Mouse (Mus musculus): ENCODE measurements at regions not wholly inside any gene's neighbourhood (a gene's known extent, or its start where the extent isn't known, plus 50 kb on each side); places are given as distances from the start of the nearest gene placed in this dataset.

DNA sequence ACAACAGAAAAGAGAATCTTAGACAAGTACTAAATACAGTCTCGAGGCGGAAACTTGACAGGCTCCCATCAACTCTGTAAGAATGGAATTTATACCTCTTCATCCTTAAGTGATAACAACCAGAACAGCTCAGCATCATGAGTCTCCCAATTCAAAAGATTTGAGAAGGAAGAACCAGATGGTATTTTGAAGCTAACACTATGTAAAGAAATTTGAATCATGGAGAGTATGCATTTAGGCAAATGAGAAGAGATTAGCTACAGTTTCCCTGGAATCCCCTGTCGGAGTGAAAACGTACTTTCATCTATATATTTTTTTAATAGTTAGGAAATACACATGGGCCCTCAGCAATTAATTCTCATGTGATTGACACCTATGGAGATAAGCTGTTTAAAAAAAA, 140.9 kb downstream of the Nrip1 start:
- DNase-seq (ENCODE audit: low spot score), result no peak

DNA sequence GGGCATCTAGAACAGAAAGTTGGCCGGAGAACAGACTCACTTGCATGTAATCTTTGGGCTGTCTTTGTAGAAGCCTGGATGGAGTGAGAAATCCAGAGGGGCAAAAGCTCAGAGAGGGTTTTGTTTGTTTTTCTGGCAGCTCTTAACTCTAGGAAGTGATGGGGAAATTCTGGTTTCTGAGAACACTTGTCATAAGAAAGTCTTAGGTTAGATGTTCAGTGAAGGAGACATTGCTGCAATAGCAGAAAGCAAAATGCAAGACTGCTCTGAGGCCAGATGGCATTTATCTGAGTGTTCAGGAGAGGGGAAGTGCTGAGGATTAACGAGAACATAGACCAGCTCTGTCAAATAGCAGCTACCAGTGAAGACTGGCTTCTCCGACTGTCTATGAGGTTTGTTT, 141.5 kb downstream of the Nrip1 start:
- DNase-seq (ENCODE audit: low spot score), result no peak

DNA sequence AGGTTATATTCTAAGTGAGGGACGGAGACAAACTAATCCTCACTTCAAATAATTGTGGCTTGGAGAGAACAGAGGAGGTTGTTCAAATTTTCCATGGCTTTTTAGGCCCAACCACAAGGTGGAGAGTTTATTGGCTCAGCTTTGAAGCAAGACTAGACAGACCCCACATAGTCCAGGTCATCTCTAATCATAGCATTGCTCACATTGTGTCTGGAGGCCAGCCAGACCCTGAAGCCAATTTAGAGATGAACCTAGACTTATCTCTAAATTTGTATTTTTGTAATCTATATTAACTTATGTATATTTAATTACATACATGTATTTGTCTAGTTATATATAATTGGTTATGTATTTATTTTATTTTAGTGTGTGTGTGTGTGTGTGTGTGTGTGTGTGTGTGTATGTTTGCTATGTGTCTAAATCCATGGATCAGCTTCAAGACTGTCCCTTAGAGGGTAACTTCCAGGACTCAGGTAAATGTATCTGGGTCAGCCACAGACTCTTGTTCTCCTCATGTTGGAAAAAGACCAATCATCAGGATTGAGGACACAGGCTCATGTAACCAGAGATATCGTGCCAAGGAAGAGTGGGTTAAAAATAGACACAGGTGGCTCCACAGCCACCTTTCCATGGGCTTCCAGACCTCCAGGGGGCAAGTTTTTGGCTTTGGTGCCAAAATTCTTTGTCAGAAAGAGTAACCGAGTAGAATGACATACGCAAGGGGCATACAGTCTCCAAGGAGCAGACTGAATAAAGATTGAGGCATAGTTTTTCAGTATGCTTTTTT, 142.9 kb downstream of the Nrip1 start:
- DNase-seq (ENCODE audit: low spot score), result no peak

DNA sequence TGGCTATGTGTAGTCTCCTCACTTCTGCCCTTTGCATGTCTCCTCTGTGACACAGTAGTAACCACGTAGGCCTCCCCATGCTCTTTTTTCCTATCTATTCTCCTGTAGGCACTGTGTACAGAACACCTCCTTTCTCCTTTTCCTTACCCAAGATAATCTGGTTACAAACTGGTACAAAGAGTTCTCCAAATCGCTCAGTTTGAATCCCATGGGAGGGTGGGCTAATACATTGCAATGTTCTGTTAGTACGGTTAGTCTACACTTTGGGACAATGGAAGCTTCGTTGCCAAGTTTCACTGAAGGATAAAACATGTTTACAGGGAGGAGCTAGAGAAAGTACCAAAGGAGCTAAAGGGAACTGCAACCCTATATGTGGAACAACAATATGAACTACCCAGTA, 145.2 kb downstream of the Nrip1 start:
- no peak for DNase-seq (ENCODE audit: low spot score)

DNA sequence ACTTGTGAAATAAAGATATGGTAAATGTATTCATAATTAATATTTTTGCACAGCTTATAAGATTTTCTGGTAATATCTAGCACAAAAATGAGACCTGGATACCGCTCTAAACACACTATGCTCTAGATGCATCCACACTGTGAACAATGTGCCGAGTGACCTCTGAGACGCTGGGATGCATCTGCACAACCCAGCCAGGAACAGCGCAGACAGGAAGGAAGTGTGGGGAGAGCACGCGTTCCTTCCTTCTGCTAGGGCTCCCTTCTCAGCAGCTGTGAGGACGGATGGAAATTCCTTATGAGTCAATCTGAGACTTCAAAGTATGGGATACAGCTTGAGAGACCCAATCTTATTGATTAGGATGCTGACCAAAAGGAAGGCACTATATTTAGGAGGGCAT, 147.2 kb downstream of the Nrip1 start:
- DNase-seq (ENCODE audit: low spot score), result no peak

DNA sequence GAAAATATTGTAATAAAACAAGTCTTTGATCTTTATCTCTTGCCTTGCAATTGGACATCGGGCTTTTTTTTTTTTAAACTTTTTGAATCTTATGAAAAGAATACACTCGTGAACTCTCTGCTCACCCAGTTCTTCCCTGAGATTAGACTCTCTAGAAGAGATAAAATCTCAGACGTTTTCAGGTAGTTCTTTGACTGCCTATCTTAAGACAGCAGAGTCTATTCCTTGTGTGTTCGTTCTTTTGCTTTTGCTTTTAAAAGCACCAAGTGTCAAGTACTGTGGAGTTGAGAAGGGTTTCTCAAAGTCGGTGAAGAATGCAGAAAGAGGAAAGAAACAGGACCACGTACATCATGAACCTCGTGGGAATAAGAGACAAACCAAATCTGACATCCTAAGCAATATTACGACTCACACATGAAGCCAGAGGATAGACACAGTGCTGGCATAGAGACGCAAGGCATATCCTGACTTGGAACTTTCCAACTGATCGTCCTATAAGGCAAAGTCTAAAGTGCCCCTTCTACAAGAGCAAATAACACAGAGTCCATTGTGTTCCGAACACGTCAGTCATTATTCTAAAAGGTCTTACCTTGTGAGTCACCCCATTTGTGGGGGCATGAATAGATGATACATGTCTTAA, 147.9 kb downstream of the Nrip1 start:
- DNase-seq (ENCODE audit: low spot score), result no peak

DNA sequence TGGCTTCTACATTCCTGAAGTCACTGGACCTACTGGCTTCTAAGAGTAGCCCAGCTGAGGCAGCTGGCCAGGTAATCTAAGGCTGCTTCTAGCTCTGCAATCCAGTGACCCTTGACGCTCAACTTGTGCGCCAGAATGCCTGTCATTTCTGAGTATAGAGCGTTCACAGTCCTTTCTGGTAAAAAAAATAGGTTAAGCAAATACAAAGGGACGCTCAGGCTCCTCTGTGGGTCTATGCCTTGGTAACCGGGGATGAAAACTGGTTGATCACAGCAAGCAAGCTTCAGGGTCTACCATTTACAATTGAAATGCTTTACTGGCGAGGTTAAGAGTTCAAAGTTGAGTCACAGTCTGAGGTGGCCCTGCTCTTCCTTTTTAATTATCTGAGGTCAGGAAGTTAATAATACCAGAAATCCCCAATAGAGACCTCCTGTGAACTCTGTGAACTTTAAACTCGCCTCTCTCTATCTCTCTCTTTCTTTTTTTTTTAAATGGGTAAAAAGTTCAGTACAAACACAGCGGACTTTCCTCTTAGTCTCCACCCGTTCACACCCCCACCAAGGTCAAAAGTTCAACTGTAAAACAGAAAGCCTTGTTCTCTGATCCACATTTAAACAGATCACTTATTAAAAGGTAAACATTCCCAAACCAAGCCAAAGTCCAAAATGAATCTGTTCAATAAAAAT, 148.6 kb downstream of the Nrip1 start:
- no peak for DNase-seq (ENCODE audit: low spot score)

DNA sequence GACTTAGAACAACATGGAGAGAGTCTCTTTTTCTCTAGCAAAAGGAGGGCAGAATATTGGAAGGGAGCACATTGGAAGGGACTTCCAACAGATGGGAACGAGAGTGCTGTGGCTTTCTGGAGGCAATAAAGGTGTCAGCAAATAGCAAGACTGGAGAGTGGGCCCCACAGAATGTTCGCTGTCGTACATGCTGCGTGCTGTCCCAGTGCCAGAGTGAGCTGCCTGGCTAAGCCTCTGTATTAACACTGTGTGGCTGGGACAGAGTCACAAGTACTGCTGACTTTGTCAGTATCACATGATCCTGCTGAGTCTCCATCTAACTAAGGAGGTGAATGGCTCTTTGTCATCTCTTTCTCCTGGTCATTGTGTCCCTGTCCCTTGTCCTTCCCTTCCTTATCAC, 149.9 kb downstream of the Nrip1 start:
- DNase-seq (ENCODE audit: low spot score), result no peak

DNA sequence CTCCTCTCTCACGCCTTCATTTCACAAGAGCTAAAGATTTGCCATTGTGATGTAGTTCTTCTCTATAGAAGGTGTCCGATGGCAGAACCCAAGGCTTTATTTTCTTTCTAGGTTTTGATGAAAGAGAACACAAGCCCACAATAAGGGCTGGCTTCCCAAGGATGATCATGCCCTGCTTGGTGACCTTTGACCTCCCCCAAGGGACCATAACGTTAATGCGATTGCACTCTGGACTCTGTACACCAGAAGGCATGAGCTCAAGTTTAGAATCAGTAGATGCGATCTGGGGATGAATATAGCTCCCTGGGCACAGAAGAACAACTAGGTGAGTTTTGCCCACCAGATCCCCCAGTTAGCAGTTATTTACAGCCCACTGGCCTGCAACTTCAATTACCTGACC, 150.7 kb downstream of the Nrip1 start:
- DNase-seq (ENCODE audit: low spot score), result no peak

DNA sequence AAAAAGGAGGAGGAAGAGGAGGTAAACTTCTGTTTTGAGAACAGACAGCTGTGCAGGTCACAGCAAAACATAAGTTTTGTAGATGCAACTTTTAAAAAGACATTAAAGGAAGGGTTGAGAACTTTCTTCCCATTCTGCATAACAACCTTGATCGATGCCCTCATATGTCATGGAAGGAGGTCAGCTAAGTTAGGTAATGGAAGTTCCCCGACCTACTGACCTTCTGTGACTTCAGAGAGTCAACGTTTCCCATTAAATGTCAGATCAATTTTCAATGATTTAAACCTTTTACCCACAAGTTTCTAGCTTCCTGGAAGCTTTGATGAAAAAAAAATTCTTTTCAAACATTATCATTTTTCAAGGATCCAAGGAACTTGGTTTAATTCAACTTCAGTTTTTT, 153.2 kb downstream of the Nrip1 start:
- DNase-seq (ENCODE audit: low spot score), result no peak

DNA sequence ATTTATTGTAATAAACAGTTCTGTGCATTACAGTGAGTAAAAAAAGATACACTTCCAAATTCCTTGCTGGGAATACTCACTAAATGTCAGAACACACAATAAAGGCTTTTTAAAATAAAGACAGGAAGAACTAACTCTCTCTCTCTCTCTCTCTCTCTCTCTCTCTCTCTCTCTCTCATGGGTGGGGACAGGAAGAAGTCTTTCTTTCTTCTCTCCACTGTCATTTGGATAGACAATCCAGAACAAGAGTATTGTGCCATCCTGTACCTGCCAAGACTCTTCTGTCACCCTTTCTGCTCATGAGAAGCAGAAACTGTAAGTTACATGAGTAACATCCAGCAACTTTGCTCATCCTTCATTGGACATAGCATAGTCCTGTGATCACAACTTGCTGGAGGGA, 154.4 kb downstream of the Nrip1 start:
- DNase-seq (ENCODE audit: low spot score), result no peak

DNA sequence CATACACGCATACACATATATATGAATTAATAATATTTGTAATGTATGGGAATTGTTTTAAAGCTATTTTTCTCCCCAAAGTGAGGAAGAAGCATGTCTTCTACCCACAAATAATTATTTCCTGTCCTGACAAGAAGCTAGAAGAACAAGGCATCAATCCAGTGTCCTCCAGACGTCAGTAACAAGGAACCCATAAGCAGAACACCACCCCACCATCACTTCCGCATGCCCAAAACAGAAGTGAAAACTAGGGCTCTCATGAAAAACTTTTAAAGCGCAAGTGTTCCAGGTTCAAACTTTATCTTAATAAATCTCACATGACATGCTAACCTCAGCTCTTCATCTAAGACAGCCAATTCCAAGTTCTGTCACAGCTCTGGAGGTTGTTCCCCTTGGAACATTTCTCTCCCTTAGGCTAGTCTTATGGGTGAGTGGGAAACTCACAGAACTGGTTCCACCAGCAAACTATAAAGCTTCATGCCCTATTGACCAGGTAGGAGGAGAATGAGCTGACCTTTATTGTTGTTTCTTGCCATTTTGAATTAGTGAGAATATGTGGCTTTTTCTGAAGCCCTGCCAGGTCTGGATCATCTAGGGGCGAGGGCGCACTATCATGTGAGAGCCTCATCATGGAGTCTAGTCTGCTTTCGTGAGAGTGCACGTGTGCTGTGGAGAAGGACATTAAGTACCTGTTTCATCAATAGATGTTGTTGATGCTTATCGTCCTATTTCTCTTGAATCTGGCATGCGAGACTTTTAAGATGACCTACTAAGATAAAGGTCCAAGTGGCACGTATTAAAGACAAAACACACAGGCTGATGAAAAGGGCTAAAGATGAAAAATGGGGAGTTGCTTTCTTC, 155.1 kb downstream of the Nrip1 start:
- no peak for DNase-seq (ENCODE audit: low spot score)

DNA sequence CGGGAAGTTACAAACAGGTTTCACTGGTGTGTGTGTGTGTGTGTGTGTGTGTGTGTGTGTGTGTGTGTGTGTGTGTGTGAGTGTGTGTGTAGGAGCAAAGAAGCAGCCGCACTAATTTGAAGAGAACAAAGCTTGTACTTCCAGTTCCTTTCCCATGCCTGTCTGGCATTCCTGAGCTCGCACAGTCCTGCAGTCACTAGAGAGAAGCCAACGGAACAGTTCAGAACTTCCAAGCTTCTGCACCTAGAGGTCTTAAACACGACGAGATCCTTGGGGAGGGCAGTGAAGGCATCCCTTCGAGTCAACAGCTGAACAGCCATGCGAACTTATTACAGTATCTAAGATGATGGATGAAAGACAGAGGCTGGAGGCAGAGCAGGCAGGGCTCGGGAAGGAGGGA, 157.4 kb downstream of the Nrip1 start:
- DNase-seq (ENCODE audit: low spot score), result no peak

DNA sequence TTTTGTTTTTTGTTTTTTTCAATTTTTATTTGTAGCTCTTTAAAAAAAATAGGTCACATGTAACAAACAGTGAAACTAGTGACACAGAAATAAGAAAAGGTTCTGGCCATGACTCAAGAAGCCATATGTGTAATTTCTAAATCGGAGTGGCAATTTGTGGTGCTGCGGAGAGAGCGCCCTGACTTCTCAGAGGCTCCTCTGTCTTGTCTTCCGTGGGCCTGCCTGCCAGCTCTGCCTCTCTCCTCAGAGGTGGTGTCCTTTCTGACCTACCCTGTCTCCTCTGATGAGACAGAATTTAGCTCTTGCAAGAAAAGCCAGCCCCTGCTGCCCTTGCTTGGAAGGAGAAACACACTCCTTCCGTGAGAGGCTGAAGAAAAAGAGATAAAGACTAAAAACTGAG, 158.1 kb downstream of the Nrip1 start:
- no peak for DNase-seq (ENCODE audit: low spot score)

DNA sequence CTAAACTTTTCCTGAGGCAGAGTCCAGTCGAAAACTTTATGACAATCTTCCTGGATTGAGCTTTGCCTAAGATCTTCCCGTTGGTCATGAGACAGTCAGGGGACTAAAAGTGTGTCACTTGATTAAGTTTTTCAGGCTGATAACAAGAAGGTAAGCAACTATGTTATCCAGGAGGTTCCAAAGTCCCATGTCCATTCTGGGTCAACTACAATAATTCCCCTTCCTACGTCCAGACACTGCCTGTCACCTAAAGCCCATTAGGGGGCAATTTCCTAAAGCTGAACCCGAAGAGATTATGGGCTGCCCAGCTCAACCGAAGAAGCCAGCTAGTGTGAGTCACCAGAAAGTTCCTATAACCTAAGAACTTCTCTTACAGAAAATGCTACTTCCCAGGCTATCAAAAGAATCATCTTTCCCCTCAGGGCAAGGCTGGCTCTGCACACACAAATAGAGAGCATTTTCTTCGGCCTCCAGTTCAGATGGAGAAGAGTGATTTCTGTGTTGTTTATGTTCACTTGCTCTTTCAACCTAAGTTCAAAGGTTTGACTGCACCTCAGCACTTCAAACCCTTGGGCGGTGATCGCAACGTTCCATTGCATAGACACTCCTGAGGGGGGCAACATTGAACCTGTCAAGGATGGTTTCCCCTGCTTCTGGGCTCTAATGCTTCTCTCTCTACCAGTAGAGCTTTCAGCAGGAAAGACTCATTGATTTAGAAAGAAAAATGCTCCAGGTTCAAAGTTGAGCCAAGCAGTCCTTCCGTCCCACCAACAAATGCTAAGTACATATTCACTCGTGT, 171.7 kb downstream of the Nrip1 start:
- DNase-seq (ENCODE audit: low spot score), result peak; percentile 89

DNA sequence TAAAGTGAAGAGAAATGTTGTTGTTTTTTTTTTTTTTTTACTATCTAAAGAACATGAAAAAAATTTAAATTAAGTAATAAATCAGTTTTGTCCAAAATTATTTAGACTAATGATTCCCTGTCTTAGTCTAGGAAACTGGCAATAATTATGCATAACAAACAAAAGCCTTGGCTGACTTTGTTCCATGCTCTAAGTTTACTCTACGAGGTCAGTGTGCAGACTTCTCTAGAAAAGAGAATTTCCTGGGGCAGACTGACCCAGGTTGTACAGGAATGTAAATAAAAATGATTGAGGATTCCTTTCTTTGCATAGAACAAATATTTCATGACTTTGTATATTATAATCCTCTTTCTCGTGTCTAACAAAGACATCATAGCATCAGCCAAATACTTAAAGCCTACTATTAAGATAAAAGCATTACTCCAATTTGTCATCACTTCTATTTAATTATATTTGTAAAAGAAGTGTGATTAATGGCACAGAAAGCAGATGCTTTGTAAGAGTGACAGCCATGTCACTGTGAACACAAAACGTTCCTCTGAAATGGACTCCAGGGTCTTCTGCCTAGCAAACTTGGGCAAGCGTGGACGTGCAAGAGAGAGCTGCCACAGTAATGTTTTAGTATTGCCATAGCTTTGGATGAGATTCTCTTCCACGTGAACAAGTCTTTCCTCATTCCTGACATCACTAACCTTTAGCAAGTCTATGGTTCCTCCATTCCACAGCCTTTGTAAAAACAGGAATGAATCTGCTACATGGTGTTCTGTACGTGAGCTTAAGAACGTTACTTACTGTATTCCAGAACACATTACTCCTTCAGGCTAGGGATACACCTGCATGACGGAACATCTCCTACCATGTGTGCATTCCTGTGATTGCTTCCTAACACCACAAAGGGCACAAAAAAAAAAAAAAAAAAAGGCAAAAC, 172.6 kb downstream of the Nrip1 start:
- no peak for DNase-seq (ENCODE audit: low spot score)

DNA sequence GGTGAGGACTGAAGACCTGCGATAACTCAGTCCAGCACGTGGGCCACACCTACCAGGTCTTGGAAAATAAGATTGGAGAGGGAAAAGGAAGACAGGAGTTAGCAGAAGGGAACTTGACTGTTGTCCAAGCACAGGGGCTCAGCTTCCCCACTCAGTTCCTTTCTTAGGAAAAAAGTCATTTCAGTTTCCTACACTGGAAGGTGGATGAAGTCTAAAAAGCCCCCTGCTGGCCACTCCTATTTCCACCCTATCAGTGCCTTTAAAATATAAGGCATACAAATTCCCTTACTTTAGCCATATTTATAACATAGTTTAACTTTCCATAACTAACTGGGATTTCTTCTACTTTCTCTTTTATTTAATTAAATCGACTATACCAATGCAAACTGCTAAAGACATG, 173.4 kb downstream of the Nrip1 start:
- peak; percentile 46 for DNase-seq (ENCODE audit: low spot score)

DNA sequence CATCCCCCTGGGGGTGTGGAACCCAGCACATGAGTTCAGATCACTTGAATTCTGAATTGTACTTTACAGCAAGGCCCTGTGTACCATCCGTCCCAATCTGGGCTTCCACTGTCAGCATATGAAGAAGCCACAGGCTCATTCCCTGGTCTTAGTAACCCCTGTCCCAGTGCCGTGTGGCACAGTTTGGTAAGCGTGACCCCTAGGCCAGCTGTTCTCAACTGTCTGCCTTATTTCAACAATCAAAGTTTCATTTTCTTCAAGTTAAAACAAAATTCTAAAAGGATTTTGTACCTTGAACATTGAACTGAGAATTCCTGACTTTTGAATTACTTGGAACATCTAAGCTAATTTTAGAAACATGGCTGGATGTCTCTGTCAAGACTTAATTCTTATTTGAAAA, 174.6 kb downstream of the Nrip1 start:
- no peak for DNase-seq (ENCODE audit: low spot score)

DNA sequence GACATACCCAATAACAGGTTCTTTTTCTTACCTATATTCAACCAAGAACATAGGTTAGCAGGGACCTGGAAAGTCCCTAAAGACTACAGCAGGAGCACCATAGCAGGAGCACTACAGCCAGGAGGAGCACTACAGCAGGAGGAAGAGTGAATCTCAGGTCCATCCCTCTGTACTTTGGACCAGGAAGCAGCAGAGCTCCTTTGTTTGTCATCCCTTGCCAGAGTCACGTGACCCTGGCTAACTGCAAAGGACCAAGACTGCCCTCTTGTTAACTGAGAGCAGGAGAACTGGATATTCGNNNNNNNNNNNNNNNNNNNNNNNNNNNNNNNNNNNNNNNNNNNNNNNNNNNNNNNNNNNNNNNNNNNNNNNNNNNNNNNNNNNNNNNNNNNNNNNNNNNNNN, 172.2 kb upstream of the Samsn1 start:
- DNase-seq (ENCODE audit: low spot score), result no peak

DNA sequence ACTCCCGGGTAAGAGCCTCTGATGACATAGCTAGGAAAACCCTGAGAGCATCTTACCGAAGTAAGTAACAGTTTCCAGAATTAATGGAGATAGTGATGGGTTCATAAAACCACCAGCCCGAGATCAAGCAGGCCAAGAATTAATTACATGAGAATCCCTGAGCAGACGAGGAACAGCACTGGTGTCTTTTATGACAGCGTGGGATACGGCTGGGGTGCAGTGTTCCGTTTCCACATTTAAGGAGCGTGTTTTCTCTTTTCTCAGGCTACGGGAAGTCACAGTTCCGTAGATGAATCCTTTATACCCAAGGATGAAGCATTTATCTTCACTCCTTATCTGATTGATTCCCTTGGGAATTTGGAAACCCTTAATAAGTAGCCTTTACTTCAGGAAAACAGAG, 169.1 kb upstream of the Samsn1 start:
- DNase-seq (ENCODE audit: low spot score), result no peak

All from thymus, postnatal 0 days (tissue).